Mouse (Mus musculus): ENCODE measurements around the gene Ccdc28a.

GRCm38 (mm10) chr10:18191706-18192105, 43.1 kb downstream of the Ccdc28a start:
- TF ChIP-seq CTCF (IDR thresholded peaks at IDR 0.05; ENCODE audit: low read depth) (no peak), EP300 (optimal IDR thresholded peaks at IDR 0.05) (no peak)
